Mouse (Mus musculus) adrenal gland, adult 18-20 months (tissue): ENCODE results near the gene Cbln3. TPM values are rescaled to one million over a fixed set of nuclear protein-coding genes. Genes with fewer than 3 reads are reported as not detected.
A peak's percentile ranks its signal among the peaks of the same experiment; 100 is the strongest.

Experiments
- DNase-seq, 2 experiments: peaks; one replicate each; pipeline ENCODE4 v3.0.0; 2021 to 2022; ENCODE audit warnings: low spot score in 2 of 2
- total RNA-seq, 2 experiments: library from RNA; stranded (reverse); gene quantifications; 1 replicate in 1 of 2; 2 replicates in 1 of 2; pipeline ENCODE4 v1.2.3; 2021

The Cbln3 gene
- total RNA-seq, 2 experiments from 2014 or later: not detected

DNA sequence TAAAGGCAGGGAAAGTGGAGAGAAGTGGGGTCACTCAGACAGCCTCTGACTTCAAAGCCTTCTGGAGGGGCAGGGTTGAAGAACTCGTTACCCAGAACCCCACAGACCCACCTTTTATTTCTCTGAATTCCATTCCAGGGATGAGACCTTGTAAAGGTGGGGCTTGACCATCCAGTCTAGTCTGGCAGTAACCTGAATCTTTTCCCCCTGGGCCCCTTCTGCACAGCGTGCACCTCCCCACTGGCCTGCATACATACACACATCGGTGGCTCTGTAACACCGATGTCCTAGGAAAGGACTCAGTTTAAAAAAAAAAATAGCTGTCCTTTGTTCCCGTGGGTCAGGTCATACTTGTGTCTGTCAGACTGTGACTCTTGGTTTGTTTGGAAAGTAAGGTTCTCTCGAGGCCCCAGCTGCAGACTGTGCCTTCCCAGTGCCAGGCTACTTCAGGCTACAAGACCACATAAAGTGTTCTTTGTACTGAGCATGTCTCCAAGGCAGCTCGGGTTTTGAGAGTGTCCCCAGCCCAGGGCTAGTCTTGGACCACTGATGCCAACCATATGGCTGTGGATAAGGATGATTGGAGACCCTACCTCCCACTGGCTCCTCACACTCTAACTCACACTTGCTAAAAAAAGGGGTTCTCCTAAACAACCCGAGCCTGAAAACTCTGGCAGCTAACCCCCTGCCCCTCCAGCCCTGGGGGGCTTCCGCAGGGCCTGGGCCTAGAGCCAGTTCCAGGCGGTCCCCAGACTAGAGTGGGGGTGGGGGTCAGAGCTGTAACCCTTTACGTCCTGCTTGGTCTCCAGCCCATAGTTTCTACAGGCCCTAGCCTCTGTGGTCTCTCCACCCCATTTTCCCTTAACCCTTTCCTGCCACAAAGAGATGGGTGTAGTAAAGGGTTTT, 31.3 kb downstream of the Cbln3 start:
- no peak for DNase-seq

GRCm38 (mm10) chr14:55850885-55851284, 33.3 kb downstream of the Cbln3 start:
- no peak for DNase-seq

DNA sequence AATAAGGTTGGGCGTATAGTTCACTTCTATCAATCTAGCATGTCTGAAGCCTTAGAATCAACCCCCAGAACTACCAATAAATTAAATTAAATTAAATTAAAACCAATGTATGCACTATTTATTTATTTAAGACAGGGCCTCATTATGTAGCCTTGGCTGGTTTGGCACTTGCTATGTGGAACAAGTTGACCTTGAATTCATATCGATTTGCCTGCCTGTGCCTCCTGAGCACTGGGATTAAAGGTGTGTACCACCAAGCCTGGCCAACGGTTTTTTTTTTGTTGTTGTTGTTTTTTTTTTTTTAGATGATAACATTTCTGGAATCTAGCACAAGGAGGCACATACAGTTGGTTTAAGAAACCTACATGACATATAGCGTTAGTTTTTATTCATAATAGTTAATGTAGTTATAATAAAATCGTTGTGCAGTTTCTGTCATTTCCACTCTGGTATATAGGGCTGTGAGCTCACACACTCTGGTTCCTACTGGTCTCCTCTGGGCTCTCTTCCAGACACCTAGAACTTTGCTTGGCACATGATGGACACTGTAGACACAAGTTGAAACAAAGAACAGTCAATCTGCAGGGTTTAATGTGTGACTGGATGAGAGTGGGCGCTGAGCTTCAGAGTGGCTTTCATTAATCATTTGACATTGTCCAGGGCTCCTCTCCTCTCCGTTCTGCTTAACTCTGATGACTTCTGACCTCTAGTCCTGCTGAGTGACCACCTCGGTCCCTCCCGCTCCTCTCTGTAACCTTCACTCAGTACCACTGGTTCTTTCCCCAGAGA, 38.5 kb downstream of the Cbln3 start:
- DNase-seq: no peak

DNA sequence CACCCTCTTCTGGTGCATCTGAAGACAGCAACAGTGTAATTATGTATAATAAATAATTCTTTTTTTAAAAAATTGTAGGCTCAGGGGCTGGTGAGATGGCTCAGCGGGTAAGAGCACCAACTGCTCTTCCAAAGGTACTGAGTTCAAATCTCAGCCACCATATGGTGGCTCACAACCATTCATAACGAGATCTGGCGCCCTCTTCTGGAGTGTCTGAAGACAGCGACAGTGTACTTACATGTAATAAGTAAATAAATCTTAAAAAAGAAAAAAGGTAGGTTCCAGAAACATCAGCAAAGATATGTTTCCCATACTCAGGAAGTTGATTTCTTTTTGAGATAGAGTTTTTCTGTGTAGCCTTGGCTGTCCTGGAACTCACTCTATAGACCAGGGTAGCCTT, 41.4 kb downstream of the Cbln3 start:
- no peak for DNase-seq

- DNase-seq: no peak
Observed at GRCm38 (mm10) chr14:55840853-55841366, 43.3 kb downstream of the Cbln3 start.

DNA sequence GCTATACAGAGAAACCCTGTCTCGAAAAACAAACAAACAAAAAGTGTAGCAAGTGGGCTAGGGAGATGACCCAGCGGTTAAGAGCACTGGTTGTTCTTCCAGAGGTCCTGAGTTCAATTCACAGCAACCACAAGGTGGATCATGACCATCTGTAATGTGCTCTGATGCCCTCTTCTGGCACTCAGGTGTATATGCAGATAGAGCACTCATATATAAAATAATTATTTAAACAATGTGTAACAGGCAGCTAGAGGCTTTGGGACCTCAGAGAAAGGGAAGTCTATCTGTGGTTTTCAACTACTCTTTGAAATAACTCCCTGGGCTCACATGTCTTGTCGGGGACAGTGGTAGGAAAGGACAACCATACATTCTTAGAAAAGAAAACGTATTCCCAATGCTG, 45.5 kb downstream of the Cbln3 start:
- DNase-seq: no peak

- no peak for DNase-seq
Observed at GRCm38 (mm10) chr14:55838312-55838711, 45.9 kb downstream of the Cbln3 start.

GRCm38 (mm10) chr14:55834808-55835533, 49.2 kb downstream of the Cbln3 start:
- DNase-seq: no peak

GRCm38 (mm10) chr14:55833126-55833525, 51.1 kb downstream of the Cbln3 start:
- DNase-seq: no peak

DNA sequence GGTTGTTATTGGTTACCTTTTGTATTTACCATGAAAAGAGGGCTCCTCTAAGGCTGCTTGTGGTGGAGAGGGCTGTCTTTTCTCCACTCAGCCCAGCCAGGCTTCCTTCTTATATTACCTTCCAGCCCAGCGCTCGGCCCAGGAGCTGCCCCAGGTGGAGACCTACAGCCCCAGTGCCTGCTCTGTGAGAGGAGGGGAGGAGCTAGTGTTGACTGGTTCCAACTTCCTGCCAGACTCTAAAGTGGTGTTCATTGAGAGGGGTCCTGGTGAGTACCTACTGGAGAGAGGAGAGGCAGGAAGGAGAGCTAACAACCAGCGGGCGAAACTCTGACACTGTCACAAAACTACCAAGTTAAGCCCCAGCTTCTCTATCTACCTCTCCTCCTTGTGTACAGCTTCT, 53.9 kb downstream of the Cbln3 start:
- peak in 1 of 2 experiments; percentile 11 for DNase-seq

GRCm38 (mm10) chr14:55829854-55830253, 54.3 kb downstream of the Cbln3 start:
- peak in 1 of 2 experiments; percentile 16 for DNase-seq

Other genes starting within 250 kb of the Cbln3 start
- 100 to 1,000 TPM in 1 of 2 experiments, 10 to 100 TPM in 1; 95.4 to 122 TPM for gene Ipo4, start 248.4 kb downstream of the Cbln3 start, total RNA-seq
- 1 to 10 TPM in 1 of 2 experiments, not detected in 1; 2.1 TPM for gene Gm49378, start 246.5 kb downstream of the Cbln3 start, total RNA-seq
- gene Tm9sf1, start 240.6 kb downstream of the Cbln3 start, total RNA-seq: 10 to 100 TPM; 70.2 to 84.9 TPM
- 1 to 10 TPM in 1 of 2 experiments, under 1 TPM in 1; 0.58 to 1.2 TPM for gene Tssk4, start 234.2 kb downstream of the Cbln3 start, total RNA-seq
- gene Mdp1, start 223.9 kb downstream of the Cbln3 start, total RNA-seq: 10 to 100 TPM; 37.1 to 59.5 TPM
- 10 to 100 TPM; 24.0 to 24.5 TPM for gene Gmpr2, start 212.5 kb downstream of the Cbln3 start, total RNA-seq
- gene Nedd8, start 212.3 kb downstream of the Cbln3 start, total RNA-seq: 100 to 1,000 TPM; 312 to 368 TPM
- gene Tinf2, start 202.6 kb downstream of the Cbln3 start, total RNA-seq: 10 to 100 TPM; 34.3 to 59.4 TPM
- under 1 TPM; 0.29 to 0.30 TPM for gene Tgm1, start 170.5 kb downstream of the Cbln3 start, total RNA-seq
- 10 to 100 TPM; 15.9 to 20.0 TPM for gene Rabggta, start 162.1 kb downstream of the Cbln3 start, total RNA-seq
- 10 to 100 TPM; 60.4 to 72.0 TPM for gene Dhrs1, start 138.7 kb downstream of the Cbln3 start, total RNA-seq
- 10 to 100 TPM; 14.0 to 14.3 TPM for gene Nop9, start 138.7 kb downstream of the Cbln3 start, total RNA-seq
- 1 to 10 TPM in 1 of 2 experiments, under 1 TPM in 1; 0.76 to 2.3 TPM for gene Cideb, start 125.9 kb downstream of the Cbln3 start, total RNA-seq
- not detected for gene Ltb4r2, start 123.0 kb downstream of the Cbln3 start, total RNA-seq
- under 1 TPM; 0.42 to 0.50 TPM for gene Ltb4r1, start 118.4 kb downstream of the Cbln3 start, total RNA-seq
- 10 to 100 TPM in 1 of 2 experiments, 1 to 10 TPM in 1; 8.3 to 17.1 TPM for gene Adcy4, start 100.3 kb downstream of the Cbln3 start, total RNA-seq
- 1 to 10 TPM; 3.6 to 4.5 TPM for gene Ripk3, start 95.5 kb downstream of the Cbln3 start, total RNA-seq
- 10 to 100 TPM; 17.4 to 21.4 TPM for gene Nfatc4, start 61.2 kb downstream of the Cbln3 start, total RNA-seq
- 1 to 10 TPM; 8.2 to 9.0 TPM for gene Nynrin, start 30.4 kb downstream of the Cbln3 start, total RNA-seq
- gene Khnyn, start 555 bp upstream of the Cbln3 start, total RNA-seq: 10 to 100 TPM; 14.8 to 17.6 TPM
- gene Sdr39u1, start 15.9 kb upstream of the Cbln3 start, total RNA-seq: 10 to 100 TPM; 66.9 to 90.4 TPM
- gene Cma1, start 60.3 kb upstream of the Cbln3 start, total RNA-seq: 1 to 10 TPM; 1.8 to 3.4 TPM
- under 1 TPM in 1 of 2 experiments, not detected in 1; 0.51 TPM for gene Cma2, start 66.6 kb upstream of the Cbln3 start, total RNA-seq
- gene Mcpt1, start 133.6 kb upstream of the Cbln3 start, total RNA-seq: not detected
- not detected for gene Mcpt9, start 146.1 kb upstream of the Cbln3 start, total RNA-seq
- not detected for gene Mcpt2, start 157.6 kb upstream of the Cbln3 start, total RNA-seq
- 1 to 10 TPM; 1.4 to 2.6 TPM for gene Mcpt4, start 177.9 kb upstream of the Cbln3 start, total RNA-seq
- not detected for gene Mcpt8, start 200.9 kb upstream of the Cbln3 start, total RNA-seq
- gene Ctsg, start 218.2 kb upstream of the Cbln3 start, total RNA-seq: not detected
- gene Gzme, start 236.2 kb upstream of the Cbln3 start, total RNA-seq: not detected
- gene Gzmd, start 248.2 kb upstream of the Cbln3 start, total RNA-seq: not detected